Mouse (Mus musculus) brain, embryonic 18.5 days (tissue): Measurements from ENCODE around the gene Adk.
"Not testable (repeated sequence)": the region's sequence is repeated elsewhere in the genome, so short reads cannot be mapped to it uniquely, and the experiment has no call there.

Experiments
- DNase-seq: peaks from one replicate; pipeline ENCODE4 v3.0.0-alpha.2; 2012; ENCODE audit warnings: low read depth, low spot score

The Adk gene

GRCm38 (mm10) chr14:21064321-21064720 is 11.9 kb downstream of the Adk start:
- no peak for DNase-seq

GRCm38 (mm10) chr14:21065490-21066162 is 13.3 kb downstream of the Adk start:
- DNase-seq = no peak

GRCm38 (mm10) chr14:21069594-21069993 is 17.2 kb downstream of the Adk start:
- DNase-seq = no peak

- no peak for DNase-seq
Measured at GRCm38 (mm10) chr14:21073981-21074380, 21.6 kb downstream of the Adk start.

- DNase-seq = no peak
Measured at GRCm38 (mm10) chr14:21074398-21075320, 22.3 kb downstream of the Adk start.

- DNase-seq = peak; percentile 54
Measured at GRCm38 (mm10) chr14:21075751-21076500, 23.6 kb downstream of the Adk start.

- no peak for DNase-seq
Measured at GRCm38 (mm10) chr14:21076501-21077194, 24.3 kb downstream of the Adk start.

GRCm38 (mm10) chr14:21077939-21078338 is 25.6 kb downstream of the Adk start:
- DNase-seq = no peak

- DNase-seq = no peak
Measured at GRCm38 (mm10) chr14:21078511-21078910, 26.1 kb downstream of the Adk start.

- no peak for DNase-seq
Measured at GRCm38 (mm10) chr14:21082823-21083222, 30.4 kb downstream of the Adk start.

- no peak for DNase-seq
Measured at GRCm38 (mm10) chr14:21085666-21086065, 33.3 kb downstream of the Adk start.

- no peak for DNase-seq
Measured at GRCm38 (mm10) chr14:21086106-21086505, 33.7 kb downstream of the Adk start.

GRCm38 (mm10) chr14:21086827-21087351 is 34.5 kb downstream of the Adk start:
- no peak for DNase-seq

GRCm38 (mm10) chr14:21087390-21088060 is 35.2 kb downstream of the Adk start:
- no peak for DNase-seq

GRCm38 (mm10) chr14:21088731-21089130 is 36.4 kb downstream of the Adk start:
- no peak for DNase-seq

GRCm38 (mm10) chr14:21090400-21090799 is 38.0 kb downstream of the Adk start:
- DNase-seq = no peak

- DNase-seq = no peak
Measured at GRCm38 (mm10) chr14:21090930-21091486, 38.6 kb downstream of the Adk start.

- not testable (repeated sequence) for DNase-seq
Measured at GRCm38 (mm10) chr14:21094161-21094560, 41.8 kb downstream of the Adk start.

GRCm38 (mm10) chr14:21096279-21096678 is 43.9 kb downstream of the Adk start:
- DNase-seq = no peak

GRCm38 (mm10) chr14:21096689-21097088 is 44.3 kb downstream of the Adk start:
- DNase-seq = no peak
